In genomic region chr5:65158696-65159305, GRCm38 (mm10) we compare ENCODE assay signal across 15 mouse cellular contexts. TPM values are rescaled to one million over a fixed set of nuclear protein-coding genes. Genes with fewer than 3 reads are reported as not detected.
A peak's percentile ranks its signal among the peaks of the same experiment; 100 is the strongest.
DNase-seq lines count a peak whose midpoint lies in the region; ATAC-seq and TF ChIP-seq lines count a peak whose summit lies in the region.
"Had no signal": no experiment of that assay in that cellular context is flagged by ENCODE, and none has a peak within 500 bp of the region (broad histone marks: within the 10 kb centered on the region; RNA-seq: fewer than 3 reads in every experiment).

No protein-coding gene starts in this region.

- no peak overlapping the region for H3K4me2 ChIP-seq in kidney, embryonic 14.5 days (replicated peaks; ENCODE audit: low read depth, low read length)
- H3K4me2 ChIP-seq in lung, postnatal 0 days (replicated peaks; ENCODE audit: low read depth, low read length): no peak overlapping the region
- H3K4me2 ChIP-seq: embryonic facial prominence, embryonic 12.5 days; hindbrain, embryonic 12.5 days; limb, embryonic 12.5 days had no signal

- TF ChIP-seq POLR2A in heart, adult 2 months (IDR thresholded peaks at IDR 0.05; ENCODE audit: insufficient read depth, low read depth, low read length): no peak

- no peaks in the 10 kb centered on the region for H3K27me3 ChIP-seq in heart, adult 2 months (ENCODE audit: control insufficient read depth, insufficient read depth, low read length)
- no peaks in the 10 kb centered on the region for H3K27me3 ChIP-seq in kidney, embryonic 14.5 days (ENCODE audit: control insufficient read depth, insufficient read depth, low read length)
- no peaks in the 10 kb centered on the region for H3K27me3 ChIP-seq in lung, postnatal 0 days (replicated peaks; ENCODE audit: insufficient read depth, low read length)
- H3K27me3 ChIP-seq: embryonic facial prominence, embryonic 12.5 days; hindbrain, embryonic 12.5 days; limb, embryonic 12.5 days had no signal

- no peak overlapping the region for H3K4me3 ChIP-seq in heart, adult 2 months
- no peak overlapping the region for H3K4me3 ChIP-seq in kidney, embryonic 14.5 days (ENCODE audit: low read length)
- no peak overlapping the region for H3K4me3 ChIP-seq in lung, postnatal 0 days (ENCODE audit: low read depth, low read length)
- no peak overlapping the region for H3K4me3 ChIP-seq in brown adipose tissue, adult 24 weeks (ENCODE audit: insufficient read depth, low read depth, low read length)
- H3K4me3 ChIP-seq: embryonic facial prominence, embryonic 12.5 days; hindbrain, embryonic 12.5 days; limb, embryonic 12.5 days had no signal

- no peak for DNase-seq in heart, adult 2 months
- DNase-seq in heart, adult 8-10 months (ENCODE audit: low spot score): no peak
- DNase-seq in kidney, adult 9 months: no peak
- DNase-seq in lung, postnatal 0 days (ENCODE audit: low spot score): no peak
- DNase-seq in lung, postnatal 36 days: no peak
- no peak for DNase-seq in left cerebral cortex, adult 9 months (ENCODE audit: low spot score in 2 of 2)
- DNase-seq: cerebellum, adult 11-12 months; right cerebral cortex, postnatal 14 days; thymus, adult 2 months had no signal

- no peaks in the 10 kb centered on the region for H3K9me3 ChIP-seq in kidney, embryonic 14.5 days (ENCODE audit: control insufficient read depth, low read length)
- H3K9me3 ChIP-seq in lung, postnatal 0 days (ENCODE audit: low read length): no peaks in the 10 kb centered on the region
- H3K9me3 ChIP-seq: G1E; hindbrain, embryonic 12.5 days; limb, embryonic 12.5 days had no signal

- H3K36me3 ChIP-seq in heart, adult 2 months (ENCODE audit: control insufficient read depth, insufficient read depth, low read length): peaks cover 7% of the 10 kb centered on the region
- peaks cover 4% of the 10 kb centered on the region; the same call in 1 of the 2 replicates for H3K36me3 ChIP-seq in kidney, embryonic 14.5 days (ENCODE audit: control insufficient read depth, insufficient read depth, low read length)
- peaks cover 3% of the 10 kb centered on the region; the same call in 1 of the 2 replicates for H3K36me3 ChIP-seq in lung, postnatal 0 days (ENCODE audit: insufficient read depth, low read length)
- H3K36me3 ChIP-seq: G1E had no signal

- WGBS in heart, adult 2 months: 90% methylated on average over 20 of the region's 20 CpGs
- WGBS in kidney, embryonic 14.5 days: 90% methylated on average over 20 of the region's 20 CpGs
- 88% methylated on average over 20 of the region's 20 CpGs for WGBS in lung, postnatal 0 days

- no peak for TF ChIP-seq EP300 in heart, adult 2 months (IDR thresholded peaks at IDR 0.05; ENCODE audit: insufficient read depth, low read depth, low read length)
- no peak for TF ChIP-seq EP300 in lung, postnatal 0 days (IDR thresholded peaks at IDR 0.05)

- H3K9ac ChIP-seq in heart, adult 2 months (ENCODE audit: low read depth, low read length): no peak overlapping the region
- no peak overlapping the region for H3K9ac ChIP-seq in kidney, embryonic 14.5 days (ENCODE audit: low read depth, low read length)
- H3K9ac ChIP-seq in lung, postnatal 0 days (replicated peaks; ENCODE audit: low read depth): no peak overlapping the region
- H3K9ac ChIP-seq: embryonic facial prominence, embryonic 12.5 days; hindbrain, embryonic 12.5 days; limb, embryonic 12.5 days had no signal

- intact Hi-C loops in heart, adult 2 months (cut with DNase I): loop anchor here (2.0 to 5.0 kb wide), 5 partner anchors 40 to 154 kb away; partner anchors contain the start of gene Wdr19

- peaks cover 9% of the 10 kb centered on the region for H3K4me1 ChIP-seq in heart, adult 2 months (ENCODE audit: control insufficient read depth, insufficient read depth, low read length)
- peaks cover 14% of the 10 kb centered on the region; the same call in 1 of the 2 replicates for H3K4me1 ChIP-seq in kidney, embryonic 14.5 days (ENCODE audit: control insufficient read depth, insufficient read depth, low read length)
- no peaks in the 10 kb centered on the region for H3K4me1 ChIP-seq in lung, postnatal 0 days (ENCODE audit: insufficient read depth, low read depth, low read length)
- no peaks in the 10 kb centered on the region for H3K4me1 ChIP-seq in brown adipose tissue, adult 24 weeks (ENCODE audit: control insufficient read depth, insufficient read depth, insufficient read length, low read length)
- H3K4me1 ChIP-seq: hindbrain, embryonic 12.5 days had no signal

- H3K79me2 ChIP-seq in heart, adult 2 months (replicated peaks; ENCODE audit: control insufficient read depth, insufficient read depth, low read length): 0 out of 2 replicates have a peak, but pooled peaks cover 2% of the 10 kb centered on the region

- TF ChIP-seq CTCF in heart, adult 2 months (IDR thresholded peaks at IDR 0.05): no peak
- no peak for TF ChIP-seq CTCF in lung, postnatal 0 days (IDR thresholded peaks at IDR 0.05)

- ATAC-seq in kidney, embryonic 14.5 days (ENCODE audit: low FRiP score, low TSS enrichment): no peak
- no peak for ATAC-seq in lung, postnatal 0 days

- peak overlapping the region; percentile 97 for H3K27ac ChIP-seq in heart, adult 2 months
- peak overlapping the region; percentile 80; the same call in 1 of the 2 replicates for H3K27ac ChIP-seq in kidney, embryonic 14.5 days (ENCODE audit: low read depth, low read length)
- H3K27ac ChIP-seq in lung, postnatal 0 days (ENCODE audit: low read length): peak overlapping the region; percentile 51; the same call in 1 of the 2 replicates
- H3K27ac ChIP-seq in brown adipose tissue, adult 24 weeks (replicated peaks; ENCODE audit: low read depth, low read length): peak overlapping the region; percentile 96
- H3K27ac ChIP-seq: embryonic facial prominence, embryonic 12.5 days; hindbrain, embryonic 12.5 days; limb, embryonic 12.5 days had no signal

RNA-seq across cellular contexts. Expression of gene Wdr19, which starts 40.7 kb away (rescaled TPM):
- total RNA-seq in heart, adult 2 months (2021): 1 to 10 TPM; 1.2 to 1.9 TPM
- 1.4 and 1.7 TPM in 2 replicates for polyA plus RNA-seq in heart, adult 2 months (2012; rRNA removed)
- 1 to 10 TPM in 2 of 4 experiments, under 1 TPM in 2; 0.66 to 2.3 (median 1.2) TPM for total RNA-seq in heart, adult 8-10 months (2022)
- 8.7 and 15.8 TPM in 2 replicates for polyA plus RNA-seq in kidney, embryonic 14.5 days (2014; fragmentation: Nextera tagmentation; extraction: Ambion mirVana)
- polyA plus RNA-seq in lung, postnatal 0 days (2015; fragmentation: Nextera tagmentation; extraction: Ambion mirVana): 8.6 and 9.3 TPM in 2 replicates
- 2.0 and 2.2 TPM in 2 replicates for polyA plus RNA-seq in brown adipose tissue, adult 24 weeks (2012; ENCODE audit: insufficient read depth, insufficient read length, missing spikeins)

RNA-seq across cellular contexts. Expression of gene Klhl5, which starts 51.5 kb away (rescaled TPM):
- total RNA-seq in heart, adult 2 months (2021): 10 to 100 TPM; 12.9 to 15.3 TPM
- polyA plus RNA-seq in heart, adult 2 months (2012; rRNA removed): 10.8 and 18.8 TPM in 2 replicates
- total RNA-seq in heart, adult 8-10 months (2022): 10 to 100 TPM; 13.0 to 16.0 (median 13.4) TPM
- 16.1 and 22.4 TPM in 2 replicates for polyA plus RNA-seq in kidney, embryonic 14.5 days (2014; fragmentation: Nextera tagmentation; extraction: Ambion mirVana)
- polyA plus RNA-seq in lung, postnatal 0 days (2015; fragmentation: Nextera tagmentation; extraction: Ambion mirVana): 69.3 and 72.0 TPM in 2 replicates
- polyA plus RNA-seq in brown adipose tissue, adult 24 weeks (2012; ENCODE audit: insufficient read depth, insufficient read length, missing spikeins): 33.9 and 41.4 TPM in 2 replicates
